Mouse (Mus musculus): ENCODE data around the gene Tln1. TPM values are rescaled to one million over a fixed set of nuclear protein-coding genes. Genes with fewer than 3 reads are reported as not detected.

Tln1 gene
- total and polyA plus RNA-seq, 2 experiments from 2014 or later = 77.2 to 141 TPM

- no peak within 1 kb of the TSS; the same call in 1 of the 2 replicates for H3K9ac ChIP-seq (replicated peaks; ENCODE audit: low read depth, low read length)
- peak within 1 kb of the TSS; percentile 25; the same call in 1 of the 2 replicates for H3K4me2 ChIP-seq (ENCODE audit: low read depth, low read length)
- DNase-seq (ENCODE audit: low spot score) (no peak), ATAC-seq (ENCODE audit: insufficient read depth, low read depth) (no peak)
- 56% methylated on average over 12 of the region's 12 CpGs for WGBS
- H3K4me1 ChIP-seq (ENCODE audit: control insufficient read depth, insufficient read depth) = no peaks in the 10 kb centered on the region
- H3K27ac ChIP-seq (ENCODE audit: low read depth) = no peak within 1 kb of the TSS; the same call in 1 of the 2 replicates
- H3K9me3 ChIP-seq (replicated peaks; ENCODE audit: control insufficient read depth, low read length) = no peaks in the 10 kb centered on the region
- no peaks in the 10 kb centered on the region for H3K27me3 ChIP-seq (ENCODE audit: control insufficient read depth, insufficient read depth, low read length)
- TF ChIP-seq CTCF (IDR thresholded peaks at IDR 0.05; ENCODE audit: low read depth) (no peak), EP300 (IDR thresholded peaks at IDR 0.05; ENCODE audit: low read depth) (no peak)
- H3K36me3 ChIP-seq (replicated peaks; ENCODE audit: control insufficient read depth, insufficient read depth, low read length) = no peaks in the 10 kb centered on the region
- H3K4me3 ChIP-seq (ENCODE audit: low read depth, low read length) = peak within 1 kb of the TSS; percentile 15; the same call in 1 of the 2 replicates
Observed at GRCm38 (mm10) chr4:43483535-43484091, 78.9 kb downstream of the Tln1 start, which contains the start of gene Sit1. TSS of gene Sit1 (minus strand) at chr4:43483734.

- ATAC-seq (ENCODE audit: insufficient read depth, low read depth) (no peak), DNase-seq (ENCODE audit: low spot score) (no peak)
- Histone ChIP-seq H3K27ac (ENCODE audit: low read depth) (no peak overlapping the region; the same call in 1 of the 2 replicates), H3K36me3 (replicated peaks; ENCODE audit: control insufficient read depth, insufficient read depth, low read length) (no peaks in the 10 kb centered on the region), H3K27me3 (ENCODE audit: control insufficient read depth, insufficient read depth, low read length) (no peaks in the 10 kb centered on the region), H3K9ac (replicated peaks; ENCODE audit: low read depth, low read length) (no peak overlapping the region; the same call in 1 of the 2 replicates), H3K9me3 (replicated peaks; ENCODE audit: control insufficient read depth, low read length) (no peaks in the 10 kb centered on the region), H3K4me2 (ENCODE audit: low read depth, low read length) (peak overlapping the region; percentile 25; the same call in 1 of the 2 replicates), H3K4me3 (ENCODE audit: low read depth, low read length) (peak overlapping the region; percentile 15; the same call in 1 of the 2 replicates), H3K4me1 (ENCODE audit: control insufficient read depth, insufficient read depth) (no peaks in the 10 kb centered on the region)
- WGBS = 54% methylated on average over 10 of the region's 10 CpGs
- TF ChIP-seq CTCF (IDR thresholded peaks at IDR 0.05; ENCODE audit: low read depth) (no peak), EP300 (IDR thresholded peaks at IDR 0.05; ENCODE audit: low read depth) (no peak)
Observed at GRCm38 (mm10) chr4:43482591-43482990, 79.9 kb downstream of the Tln1 start.

GRCm38 (mm10) chr4:43481894-43482456, 80.5 kb downstream of the Tln1 start:
- no peak for ATAC-seq (ENCODE audit: insufficient read depth, low read depth)
- H3K27me3 ChIP-seq (ENCODE audit: control insufficient read depth, insufficient read depth, low read length) = no peaks in the 10 kb centered on the region
- H3K4me2 ChIP-seq (ENCODE audit: low read depth, low read length) = peak overlapping the region; percentile 25; the same call in 1 of the 2 replicates
- TF ChIP-seq CTCF (IDR thresholded peaks at IDR 0.05; ENCODE audit: low read depth) (no peak), EP300 (IDR thresholded peaks at IDR 0.05; ENCODE audit: low read depth) (no peak)
- H3K4me1 ChIP-seq (ENCODE audit: control insufficient read depth, insufficient read depth) = no peaks in the 10 kb centered on the region
- H3K4me3 ChIP-seq (ENCODE audit: low read depth, low read length) = peak overlapping the region; percentile 15; the same call in 1 of the 2 replicates
- H3K27ac ChIP-seq (ENCODE audit: low read depth) = no peak overlapping the region; the same call in 1 of the 2 replicates
- whole genome bisulfite sequencing = 58% methylated on average over 7 of the region's 7 CpGs
- no peak overlapping the region for H3K9ac ChIP-seq (replicated peaks; ENCODE audit: low read depth, low read length)
- no peaks in the 10 kb centered on the region for H3K36me3 ChIP-seq (replicated peaks; ENCODE audit: control insufficient read depth, insufficient read depth, low read length)
- no peak for DNase-seq (ENCODE audit: low spot score)
- H3K9me3 ChIP-seq (replicated peaks; ENCODE audit: control insufficient read depth, low read length) = no peaks in the 10 kb centered on the region

Other genes starting within 250 kb of the Tln1 start
- 32.2 and 34.9 TPM in 2 replicates for gene Rusc2, start 180.7 kb downstream of the Tln1 start, total RNA-seq (2014; rRNA removed; ENCODE audit: low replicate concordance)
- gene Rusc2, start 180.7 kb downstream of the Tln1 start, polyA plus RNA-seq (2015; fragmentation: Nextera tagmentation; extraction: Ambion mirVana) = 7.2 and 8.0 TPM in 2 replicates
- not detected in 2 replicates for gene Fam166b, start 133.6 kb downstream of the Tln1 start, total RNA-seq (2014; rRNA removed; ENCODE audit: low replicate concordance)
- gene Fam166b, start 133.6 kb downstream of the Tln1 start, polyA plus RNA-seq (2015; fragmentation: Nextera tagmentation; extraction: Ambion mirVana) = 0.14 and 0.25 TPM in 2 replicates
- 51.3 and 55.5 TPM in 2 replicates for gene Tesk1, start 120.8 kb downstream of the Tln1 start, total RNA-seq (2014; rRNA removed; ENCODE audit: low replicate concordance)
- gene Tesk1, start 120.8 kb downstream of the Tln1 start, polyA plus RNA-seq (2015; fragmentation: Nextera tagmentation; extraction: Ambion mirVana) = 3.9 and 5.1 TPM in 2 replicates
- 0.08 and 0.81 TPM in 2 replicates for gene Cd72, start 108.1 kb downstream of the Tln1 start, total RNA-seq (2014; rRNA removed; ENCODE audit: low replicate concordance)
- gene Cd72, start 108.1 kb downstream of the Tln1 start, polyA plus RNA-seq (2015; fragmentation: Nextera tagmentation; extraction: Ambion mirVana) = 3.4 TPM in 2 replicates
- 2.8 TPM in 1 of 2 replicates, not detected in the other for gene Sit1, start 79.0 kb downstream of the Tln1 start, total RNA-seq (2014; rRNA removed; ENCODE audit: low replicate concordance)
- not detected in 2 replicates for gene Sit1, start 79.0 kb downstream of the Tln1 start, polyA plus RNA-seq (2015; fragmentation: Nextera tagmentation; extraction: Ambion mirVana)
- 26.6 and 44.0 TPM in 2 replicates for gene Ccdc107, start 69.8 kb downstream of the Tln1 start, total RNA-seq (2014; rRNA removed; ENCODE audit: low replicate concordance)
- gene Ccdc107, start 69.8 kb downstream of the Tln1 start, polyA plus RNA-seq (2015; fragmentation: Nextera tagmentation; extraction: Ambion mirVana) = 81.7 and 82.4 TPM in 2 replicates
- gene Arhgef39, start 63.0 kb downstream of the Tln1 start, total RNA-seq (2014; rRNA removed; ENCODE audit: low replicate concordance) = 18.7 and 27.0 TPM in 2 replicates
- 7.3 and 8.8 TPM in 2 replicates for gene Arhgef39, start 63.0 kb downstream of the Tln1 start, polyA plus RNA-seq (2015; fragmentation: Nextera tagmentation; extraction: Ambion mirVana)
- 4.6 TPM in 1 of 2 replicates, not detected in the other for gene Car9, start 55.7 kb downstream of the Tln1 start, total RNA-seq (2014; rRNA removed; ENCODE audit: low replicate concordance)
- gene Car9, start 55.7 kb downstream of the Tln1 start, polyA plus RNA-seq (2015; fragmentation: Nextera tagmentation; extraction: Ambion mirVana) = 0.80 and 1.1 TPM in 2 replicates
- gene Tpm2, start 38.9 kb downstream of the Tln1 start, total RNA-seq (2014; rRNA removed; ENCODE audit: low replicate concordance) = 25.7 and 67.0 TPM in 2 replicates
- gene Tpm2, start 38.9 kb downstream of the Tln1 start, polyA plus RNA-seq (2015; fragmentation: Nextera tagmentation; extraction: Ambion mirVana) = 109 TPM in 2 replicates
- gene Creb3, start 359 bp downstream of the Tln1 start, total RNA-seq (2014; rRNA removed; ENCODE audit: low replicate concordance) = 30.1 and 46.3 TPM in 2 replicates
- 49.1 and 53.4 TPM in 2 replicates for gene Creb3, start 359 bp downstream of the Tln1 start, polyA plus RNA-seq (2015; fragmentation: Nextera tagmentation; extraction: Ambion mirVana)
- 12.4 and 21.1 TPM in 2 replicates for gene Rgp1, start 16.0 kb upstream of the Tln1 start, total RNA-seq (2014; rRNA removed; ENCODE audit: low replicate concordance)
- gene Rgp1, start 16.0 kb upstream of the Tln1 start, polyA plus RNA-seq (2015; fragmentation: Nextera tagmentation; extraction: Ambion mirVana) = 10.8 and 10.9 TPM in 2 replicates
- gene Gba2, start 16.2 kb upstream of the Tln1 start, total RNA-seq (2014; rRNA removed; ENCODE audit: low replicate concordance) = 11.0 and 16.7 TPM in 2 replicates
- gene Gba2, start 16.2 kb upstream of the Tln1 start, polyA plus RNA-seq (2015; fragmentation: Nextera tagmentation; extraction: Ambion mirVana) = 14.0 TPM in 2 replicates
- not detected in 2 replicates for gene Msmp, start 21.8 kb upstream of the Tln1 start, total RNA-seq (2014; rRNA removed; ENCODE audit: low replicate concordance)
- gene Msmp, start 21.8 kb upstream of the Tln1 start, polyA plus RNA-seq (2015; fragmentation: Nextera tagmentation; extraction: Ambion mirVana) = 1.2 TPM in 1 of 2 replicates, not detected in the other
- 17.7 and 23.1 TPM in 2 replicates for gene Npr2, start 69.2 kb upstream of the Tln1 start, total RNA-seq (2014; rRNA removed; ENCODE audit: low replicate concordance)
- 6.6 and 6.9 TPM in 2 replicates for gene Npr2, start 69.2 kb upstream of the Tln1 start, polyA plus RNA-seq (2015; fragmentation: Nextera tagmentation; extraction: Ambion mirVana)
- gene Spag8, start 90.9 kb upstream of the Tln1 start, total RNA-seq (2014; rRNA removed; ENCODE audit: low replicate concordance) = not detected in 2 replicates
- gene Spag8, start 90.9 kb upstream of the Tln1 start, polyA plus RNA-seq (2015; fragmentation: Nextera tagmentation; extraction: Ambion mirVana) = 0.44 and 0.62 TPM in 2 replicates
- gene Hint2, start 93.8 kb upstream of the Tln1 start, total RNA-seq (2014; rRNA removed; ENCODE audit: low replicate concordance) = 358 and 378 TPM in 2 replicates
- gene Hint2, start 93.8 kb upstream of the Tln1 start, polyA plus RNA-seq (2015; fragmentation: Nextera tagmentation; extraction: Ambion mirVana) = 322 and 361 TPM in 2 replicates
- gene Tmem8b, start 106.3 kb upstream of the Tln1 start, total RNA-seq (2014; rRNA removed; ENCODE audit: low replicate concordance) = 9.6 and 24.9 TPM in 2 replicates
- 4.5 and 4.9 TPM in 2 replicates for gene Tmem8b, start 106.3 kb upstream of the Tln1 start, polyA plus RNA-seq (2015; fragmentation: Nextera tagmentation; extraction: Ambion mirVana)
- not detected in 2 replicates for gene Fam221b, start 106.5 kb upstream of the Tln1 start, total RNA-seq (2014; rRNA removed; ENCODE audit: low replicate concordance)
- 3.6 and 4.0 TPM in 2 replicates for gene Fam221b, start 106.5 kb upstream of the Tln1 start, polyA plus RNA-seq (2015; fragmentation: Nextera tagmentation; extraction: Ambion mirVana)
- gene Olfr70, start 138.1 kb upstream of the Tln1 start, total RNA-seq (2014; rRNA removed; ENCODE audit: low replicate concordance) = 0.15 TPM in 1 of 2 replicates, not detected in the other
- not detected in 2 replicates for gene Olfr70, start 138.1 kb upstream of the Tln1 start, polyA plus RNA-seq (2015; fragmentation: Nextera tagmentation; extraction: Ambion mirVana)
- gene Olfr71, start 147.6 kb upstream of the Tln1 start, total RNA-seq (2014; rRNA removed; ENCODE audit: low replicate concordance) = not detected in 2 replicates
- not detected in 2 replicates for gene Olfr71, start 147.6 kb upstream of the Tln1 start, polyA plus RNA-seq (2015; fragmentation: Nextera tagmentation; extraction: Ambion mirVana)
- 8.2 and 9.5 TPM in 2 replicates for gene Hrct1, start 164.5 kb upstream of the Tln1 start, total RNA-seq (2014; rRNA removed; ENCODE audit: low replicate concordance)
- 4.5 and 4.9 TPM in 2 replicates for gene Hrct1, start 164.5 kb upstream of the Tln1 start, polyA plus RNA-seq (2015; fragmentation: Nextera tagmentation; extraction: Ambion mirVana)
- 1.6 and 6.3 TPM in 2 replicates for gene Spaar, start 167.3 kb upstream of the Tln1 start, total RNA-seq (2014; rRNA removed; ENCODE audit: low replicate concordance)
- 1.1 and 1.3 TPM in 2 replicates for gene Spaar, start 167.3 kb upstream of the Tln1 start, polyA plus RNA-seq (2015; fragmentation: Nextera tagmentation; extraction: Ambion mirVana)
- gene Olfr159, start 208.3 kb upstream of the Tln1 start, total RNA-seq (2014; rRNA removed; ENCODE audit: low replicate concordance) = not detected in 2 replicates
- not detected in 2 replicates for gene Olfr159, start 208.3 kb upstream of the Tln1 start, polyA plus RNA-seq (2015; fragmentation: Nextera tagmentation; extraction: Ambion mirVana)

All from heart, postnatal 0 days (tissue).